Mouse (Mus musculus) embryonic facial prominence, embryonic 14.5 days (tissue): Measurements from ENCODE around the gene Timm22. TPM values are rescaled to one million over a fixed set of nuclear protein-coding genes. Genes with fewer than 3 reads are reported as not detected.

Source experiments
- ATAC-seq: fragments of 200-750 bp; cut with Nextera tagmentation; 2 replicates; pipeline ENCODE4 v1.8.0; 2017; ENCODE audit warnings: low read depth, moderate number of reproducible peaks, moderate TSS enrichment
- DNase-seq: peaks from one replicate; pipeline ENCODE4 v3.0.0-alpha.2; 2015; ENCODE audit warnings: low spot score
- H3K27ac ChIP-seq: fragments of 300-500 bp; sonication (generic); replicated peaks from 2 replicates; pipeline ENCODE4 v1.5.1; 2014; ENCODE audit warnings: low read depth, mild to moderate bottlenecking, low read length, moderate library complexity
- H3K27me3 ChIP-seq: fragments of 300-500 bp; sonication (generic); replicated peaks from 2 replicates; pipeline ENCODE4 v1.6.1; 2014; ENCODE audit warnings: low read length; ENCODE audit not compliant: control insufficient read depth, insufficient read depth
- H3K36me3 ChIP-seq: fragments of 300-500 bp; sonication (generic); 2 replicates; pipeline ENCODE4 v1.6.1; 2014; ENCODE audit warnings: low read length, mixed read lengths; ENCODE audit not compliant: control insufficient read depth, insufficient read depth
- H3K4me1 ChIP-seq: fragments of 300-500 bp; sonication (generic); 2 replicates; pipeline ENCODE4 v1.6.1; 2014; ENCODE audit warnings: antibody characterized with exemption, low read length; ENCODE audit not compliant: control insufficient read depth, insufficient read depth
- H3K4me2 ChIP-seq: fragments of 300-500 bp; sonication (generic); 2 replicates; pipeline ENCODE4 v1.6.1; 2014; ENCODE audit warnings: low read depth, mild to moderate bottlenecking, low read length, moderate library complexity, mixed read lengths
- H3K4me3 ChIP-seq: fragments of 300-500 bp; sonication (generic); 2 replicates; pipeline ENCODE4 v1.5.1; 2014; ENCODE audit warnings: low read depth, mild to moderate bottlenecking, low read length
- H3K9ac ChIP-seq: fragments of 300-500 bp; sonication (generic); 2 replicates; pipeline ENCODE4 v1.6.1; 2014; ENCODE audit warnings: low read depth, mild to moderate bottlenecking, low read length, moderate library complexity, mixed read lengths
- H3K9me3 ChIP-seq: fragments of 300-500 bp; sonication (generic); 2 replicates; pipeline ENCODE4 v1.6.1; 2016; ENCODE audit warnings: low read length; ENCODE audit not compliant: control insufficient read depth
- whole genome bisulfite sequencing: fragments of 180-500 bp; shearing (Covaris S2); extraction: QIAGEN DNeasy Blood & Tissue Kit; methylation state at CpG from one replicate; pipeline ENCODE4 v1.1.7; 2014; 5-methylcytosine and 5-hydroxymethylcytosine counted together
- polyA plus RNA-seq: library from polyadenylated mRNA; unstranded; fragments of >200 nt; fragmentation: Nextera tagmentation; extraction: Ambion mirVana; gene quantifications from 2 replicates; pipeline ENCODE4 v1.2.1, GENCODE M21; 2014

Timm22 gene
- polyA plus RNA-seq, 1 experiment from 2014 or later: 113 TPM

DNA sequence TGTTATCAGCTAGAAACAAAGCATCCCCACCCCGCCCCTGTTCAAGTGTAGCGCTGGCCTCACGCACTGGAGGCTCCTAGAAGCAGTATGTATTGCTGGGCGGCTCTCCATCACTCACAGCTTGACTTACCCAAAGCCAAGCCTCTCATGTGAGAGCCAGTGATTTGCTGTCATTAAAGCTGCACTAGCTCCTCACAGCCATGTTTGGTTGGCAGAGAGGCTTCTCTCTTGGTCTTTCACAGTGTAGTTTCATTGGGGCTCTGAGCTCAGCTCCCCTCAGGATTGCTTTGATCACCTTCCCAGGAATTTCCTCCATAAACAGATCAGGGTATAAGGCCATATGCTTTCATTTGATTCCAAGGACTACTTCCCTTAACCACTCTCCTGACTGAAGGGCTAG is 6.5 kb downstream of the Timm22 start:
- ATAC-seq (no peak), DNase-seq (peak; percentile 64)
- Histone ChIP-seq H3K4me1 (no peaks in the 10 kb centered on the region), H3K9me3 (no peaks in the 10 kb centered on the region), H3K36me3 (peaks cover 64% of the 10 kb centered on the region), H3K4me2 (no peak overlapping the region), H3K4me3 (no peak overlapping the region), H3K9ac (no peak overlapping the region), H3K27ac (peak overlapping the region; percentile 42; the same call in 1 of the 2 replicates), H3K27me3 (no peaks in the 10 kb centered on the region)
- WGBS: 78% methylated on average over 4 of the region's 4 CpGs

DNA sequence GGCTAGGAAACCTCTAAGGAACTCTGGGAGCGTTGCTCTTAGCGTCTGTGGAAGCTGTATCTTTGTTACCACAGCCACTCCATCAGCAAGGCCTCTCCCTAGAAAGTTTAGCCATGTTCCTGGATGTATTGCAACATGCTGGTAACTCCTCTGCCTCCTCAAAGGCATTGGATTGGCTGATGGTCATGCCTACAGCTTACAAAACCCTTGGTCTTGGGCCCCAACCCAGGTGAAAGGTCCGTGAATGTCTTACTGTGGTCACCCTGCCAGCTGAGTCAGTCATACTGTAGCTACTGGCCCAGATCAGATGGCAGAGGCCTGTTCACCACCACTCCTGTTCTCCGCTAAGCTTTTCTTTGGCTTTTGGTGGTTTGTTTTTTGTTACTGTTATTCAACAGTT is 8.2 kb downstream of the Timm22 start:
- no peaks in the 10 kb centered on the region for H3K4me1 ChIP-seq
- no peaks in the 10 kb centered on the region for H3K27me3 ChIP-seq
- ATAC-seq: no peak
- H3K9ac ChIP-seq: no peak overlapping the region
- WGBS: 88% methylated on average over 4 of the region's 4 CpGs
- H3K36me3 ChIP-seq: peaks cover 76% of the 10 kb centered on the region
- no peak overlapping the region for H3K4me3 ChIP-seq
- no peak overlapping the region for H3K4me2 ChIP-seq
- no peak for DNase-seq
- no peak overlapping the region for H3K27ac ChIP-seq
- no peaks in the 10 kb centered on the region for H3K9me3 ChIP-seq

DNA sequence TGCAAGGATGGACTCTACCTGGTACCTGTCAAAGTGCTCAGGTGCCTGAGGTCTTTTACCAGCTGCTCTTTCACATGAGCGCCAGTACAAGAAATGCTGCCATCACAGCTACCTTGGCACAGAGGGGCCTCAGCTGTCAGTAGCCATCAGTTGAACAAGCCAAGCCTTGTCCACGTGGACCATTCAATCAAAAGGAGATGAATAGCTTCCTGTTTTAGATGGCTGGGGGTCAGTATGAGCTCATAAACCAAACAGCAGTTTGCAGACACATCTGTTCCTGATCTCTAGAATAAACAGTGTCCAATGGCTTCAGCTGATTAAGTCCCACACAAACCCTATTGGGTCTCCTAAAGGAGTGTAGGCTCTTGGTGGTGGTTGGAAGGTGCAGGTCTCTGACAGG is 9.2 kb downstream of the Timm22 start:
- DNase-seq (peak; percentile 57), ATAC-seq (peak; percentile 50; the same call in 1 of the 2 replicates)
- H3K27ac ChIP-seq: no peak overlapping the region; the same call in 1 of the 2 replicates

DNA sequence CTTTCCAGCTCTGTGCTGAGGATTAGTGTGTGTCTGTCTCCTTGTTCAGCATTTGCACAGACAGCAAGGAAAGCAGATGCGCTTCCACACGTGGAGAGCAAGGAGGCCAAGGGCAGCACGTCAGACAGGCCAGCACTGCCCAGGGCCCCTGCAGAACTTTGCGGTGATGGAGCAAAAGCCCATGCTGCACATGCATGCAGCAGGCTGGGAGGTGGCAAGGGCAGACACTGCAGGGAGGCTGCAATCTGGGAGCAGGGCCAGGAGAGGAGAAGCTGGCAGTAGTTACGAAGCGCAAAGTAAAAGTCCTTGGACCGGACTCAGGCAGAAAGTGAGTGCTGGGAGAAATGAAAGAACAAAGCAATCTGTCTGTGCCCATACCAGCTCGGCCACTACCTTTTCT is 11.7 kb downstream of the Timm22 start:
- Histone ChIP-seq H3K36me3 (peaks cover 76% of the 10 kb centered on the region), H3K27me3 (no peaks in the 10 kb centered on the region), H3K27ac (no peak overlapping the region), H3K4me3 (no peak overlapping the region), H3K4me1 (no peaks in the 10 kb centered on the region), H3K4me2 (no peak overlapping the region), H3K9ac (no peak overlapping the region), H3K9me3 (no peaks in the 10 kb centered on the region)
- WGBS: 78% methylated on average over 8 of the region's 8 CpGs
- no peak for DNase-seq
- no peak for ATAC-seq

More for the DNA sequence above, 9.2 kb downstream of the Timm22 start:
- 30% methylated on average over 2 of the region's 2 CpGs for WGBS
- Histone ChIP-seq H3K27me3 (no peaks in the 10 kb centered on the region), H3K9me3 (no peaks in the 10 kb centered on the region), H3K4me1 (no peaks in the 10 kb centered on the region), H3K4me3 (no peak overlapping the region), H3K9ac (no peak overlapping the region), H3K36me3 (peaks cover 76% of the 10 kb centered on the region), H3K4me2 (no peak overlapping the region)

DNA sequence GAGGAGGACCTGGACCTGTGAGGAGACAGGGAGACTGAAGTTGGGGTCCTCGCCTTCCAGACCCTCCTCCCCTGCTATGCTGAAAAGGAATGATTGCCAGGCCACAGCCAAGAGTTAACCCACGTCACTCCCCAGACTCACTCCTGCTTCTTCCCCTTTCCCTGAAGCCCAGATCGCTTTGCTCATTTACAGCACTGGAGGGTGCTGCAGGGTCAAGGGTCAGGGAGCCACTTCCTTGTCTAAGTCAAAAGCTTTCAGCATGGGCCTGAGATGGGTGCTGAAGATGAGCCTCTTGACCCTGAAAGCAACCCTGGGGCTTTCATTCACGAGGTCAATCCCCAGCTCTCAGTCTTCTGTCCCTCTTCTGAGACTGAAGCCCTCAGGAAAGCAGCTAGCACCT is 12.4 kb downstream of the Timm22 start:
- no peaks in the 10 kb centered on the region for H3K4me1 ChIP-seq
- no peak for DNase-seq
- H3K27me3 ChIP-seq: no peaks in the 10 kb centered on the region
- no peak overlapping the region for H3K27ac ChIP-seq
- H3K36me3 ChIP-seq: peaks cover 81% of the 10 kb centered on the region
- H3K9me3 ChIP-seq: no peaks in the 10 kb centered on the region
- H3K4me3 ChIP-seq: no peak overlapping the region
- H3K4me2 ChIP-seq: no peak overlapping the region
- H3K9ac ChIP-seq: no peak overlapping the region
- ATAC-seq: no peak
- WGBS: 55% methylated on average over 4 of the region's 4 CpGs

DNA sequence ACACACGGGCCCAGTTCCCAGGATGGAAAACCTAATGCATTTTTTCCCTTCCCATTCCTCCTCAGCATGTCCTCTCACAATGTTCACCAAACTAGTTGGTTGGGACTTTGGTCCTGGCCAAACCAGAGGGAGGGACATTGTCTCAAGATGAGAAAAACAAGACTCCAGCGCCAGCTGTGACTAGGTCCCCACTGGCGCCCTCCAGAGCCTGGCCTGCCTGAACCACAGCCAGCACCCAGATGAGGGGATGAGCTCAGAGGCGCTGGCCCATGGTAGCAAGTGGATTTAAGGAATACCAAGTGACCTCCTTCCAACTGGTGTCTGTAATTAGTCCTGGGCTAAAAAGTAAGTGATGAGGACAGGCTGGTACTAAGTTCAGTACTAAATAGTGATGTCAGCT is 14.1 kb downstream of the Timm22 start:
- no peak for ATAC-seq
- no peak for DNase-seq
- WGBS: 69% methylated on average over 4 of the region's 4 CpGs
- no peaks in the 10 kb centered on the region for H3K4me1 ChIP-seq
- H3K9me3 ChIP-seq: no peaks in the 10 kb centered on the region
- H3K27ac ChIP-seq: no peak overlapping the region
- H3K4me2 ChIP-seq: no peak overlapping the region
- H3K27me3 ChIP-seq: no peaks in the 10 kb centered on the region
- H3K9ac ChIP-seq: no peak overlapping the region
- H3K4me3 ChIP-seq: no peak overlapping the region
- H3K36me3 ChIP-seq: peaks cover 78% of the 10 kb centered on the region

DNA sequence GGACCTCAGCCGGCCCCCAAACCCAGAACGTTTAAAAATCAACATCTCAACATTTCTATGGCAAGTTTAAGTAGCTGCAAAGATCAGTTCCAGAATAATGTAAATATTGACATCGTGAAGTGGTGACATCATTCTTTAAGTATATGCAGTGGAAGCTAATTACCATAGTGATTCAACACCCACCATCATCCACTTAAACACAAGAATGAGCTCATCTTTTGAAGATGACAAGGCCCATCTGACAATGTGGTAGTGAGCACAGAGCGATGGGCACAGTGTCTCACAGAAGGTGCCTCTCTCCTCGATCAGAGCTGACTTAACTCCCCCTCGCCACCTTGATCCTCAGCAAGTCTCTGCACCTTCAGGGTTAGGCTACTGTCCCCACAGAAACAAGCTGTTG is 19.0 kb downstream of the Timm22 start:
- H3K36me3 ChIP-seq: peaks cover 35% of the 10 kb centered on the region
- ATAC-seq: no peak
- H3K27ac ChIP-seq: no peak overlapping the region

DNA sequence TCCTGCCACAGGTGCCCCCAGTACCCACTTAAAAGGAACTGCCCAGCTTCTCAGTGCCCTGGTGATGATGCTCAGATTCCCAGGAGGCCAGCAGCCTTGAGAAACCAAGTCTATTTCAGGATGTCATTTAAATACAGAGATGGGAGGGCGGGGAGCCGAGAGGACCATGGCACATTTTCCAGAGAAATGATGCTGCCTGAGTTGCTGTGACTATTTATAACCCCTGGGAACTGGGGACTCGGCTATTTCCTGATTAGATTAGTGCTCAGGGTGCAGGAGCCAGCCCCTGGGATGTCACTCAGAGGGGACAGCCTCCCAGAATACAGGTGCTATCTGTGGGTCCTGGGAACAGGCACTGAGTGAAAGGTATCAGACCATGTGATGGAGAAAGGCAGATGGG is 21.0 kb downstream of the Timm22 start:
- 70% methylated on average over 3 of the region's 3 CpGs for WGBS
- H3K27me3 ChIP-seq: no peaks in the 10 kb centered on the region
- no peak for ATAC-seq
- peaks cover 21% of the 10 kb centered on the region for H3K4me1 ChIP-seq
- DNase-seq: no peak
- no peak overlapping the region for H3K4me3 ChIP-seq
- no peak overlapping the region for H3K4me2 ChIP-seq
- H3K9me3 ChIP-seq: no peaks in the 10 kb centered on the region
- no peak overlapping the region for H3K27ac ChIP-seq
- H3K9ac ChIP-seq: no peak overlapping the region
- H3K36me3 ChIP-seq: peaks cover 28% of the 10 kb centered on the region

More for the DNA sequence above, 19.0 kb downstream of the Timm22 start:
- peaks cover 18% of the 10 kb centered on the region for H3K4me1 ChIP-seq
- no peak overlapping the region for H3K9ac ChIP-seq
- H3K4me2 ChIP-seq: no peak overlapping the region
- H3K27me3 ChIP-seq: no peaks in the 10 kb centered on the region
- no peaks in the 10 kb centered on the region for H3K9me3 ChIP-seq
- no peak for DNase-seq
- H3K4me3 ChIP-seq: no peak overlapping the region
- 73% methylated on average over 6 of the region's 6 CpGs for WGBS

DNA sequence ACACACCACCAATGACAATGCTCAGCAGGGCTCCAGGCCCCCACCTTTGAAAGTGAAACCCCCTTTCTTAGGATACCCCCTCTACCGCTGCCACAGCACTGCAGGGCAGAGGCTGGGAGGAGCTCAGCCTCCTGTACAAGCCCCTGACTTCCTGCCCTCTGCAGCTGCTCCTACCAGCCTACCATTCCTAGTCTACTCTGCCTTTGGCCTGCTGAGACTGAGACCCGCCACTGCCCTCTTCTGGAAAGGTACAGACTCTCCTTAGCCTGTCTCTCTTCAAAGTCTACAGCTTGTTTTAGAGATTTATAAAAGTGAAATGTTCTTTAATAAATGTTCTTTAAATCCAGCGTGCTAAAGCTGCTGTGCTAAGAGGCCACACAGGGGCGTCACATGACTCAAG is 22.3 kb downstream of the Timm22 start:
- H3K4me1 ChIP-seq: peaks cover 21% of the 10 kb centered on the region

More for the DNA sequence above, 22.3 kb downstream of the Timm22 start:
- H3K27ac ChIP-seq: peak overlapping the region; percentile 91
- peaks cover 22% of the 10 kb centered on the region for H3K36me3 ChIP-seq
- 45% methylated on average over 4 of the region's 4 CpGs for WGBS
- ATAC-seq (no peak), DNase-seq (no peak)
- H3K4me2 ChIP-seq: no peak overlapping the region
- no peak overlapping the region for H3K4me3 ChIP-seq
- no peak overlapping the region for H3K9ac ChIP-seq
- no peaks in the 10 kb centered on the region for H3K27me3 ChIP-seq
- H3K9me3 ChIP-seq: no peaks in the 10 kb centered on the region
